In genomic region chr19:4855470-4855820, GRCm38 (mm10) we compare ENCODE assay signal across 9 mouse cellular contexts. TPM values are rescaled to one million over a fixed set of nuclear protein-coding genes. Genes with fewer than 3 reads are reported as not detected.
A peak's percentile ranks its signal among the peaks of the same experiment; 100 is the strongest.
DNase-seq lines count a peak whose midpoint lies in the region; ATAC-seq lines count a peak whose summit lies in the region.
"Had no signal": no experiment of that assay in that cellular context is flagged by ENCODE, and none has a peak within 500 bp of the region (broad histone marks: within the 10 kb centered on the region; RNA-seq: fewer than 3 reads in every experiment).

No protein-coding gene starts in this region.

- intact Hi-C loops in left cerebral cortex, postnatal 25 days (cut with DNase I), result no loop called here

- H3K4me2 ChIP-seq in kidney, embryonic 14.5 days (replicated peaks; ENCODE audit: low read depth, low read length), result peak overlapping the region; percentile 82
- H3K4me2 ChIP-seq in hindbrain, embryonic 13.5 days, result peak overlapping the region; percentile 96
- H3K4me2 ChIP-seq in midbrain, embryonic 12.5 days (replicated peaks), result peak overlapping the region; percentile 96

- WGBS in kidney, embryonic 14.5 days, result 3% methylated on average over 14 of the region's 14 CpGs
- 2% methylated on average over 14 of the region's 14 CpGs for WGBS in embryonic facial prominence, embryonic 10.5 days
- WGBS in hindbrain, embryonic 13.5 days, result under 1% methylated on average over 14 of the region's 14 CpGs
- 1% methylated on average over 14 of the region's 14 CpGs for WGBS in midbrain, embryonic 12.5 days

- no peaks in the 10 kb centered on the region for H3K27me3 ChIP-seq in kidney, embryonic 14.5 days (ENCODE audit: control insufficient read depth, insufficient read depth, low read length)
- peaks cover 17% of the 10 kb centered on the region for H3K27me3 ChIP-seq in embryonic facial prominence, embryonic 10.5 days (replicated peaks; ENCODE audit: low read depth, poor library complexity, severe bottlenecking)
- 0 out of 2 replicates have a peak, but pooled peaks cover under 1% of the 10 kb centered on the region for H3K27me3 ChIP-seq in hindbrain, embryonic 13.5 days
- peaks cover 17% of the 10 kb centered on the region for H3K27me3 ChIP-seq in midbrain, embryonic 12.5 days

- H3K4me1 ChIP-seq in kidney, embryonic 14.5 days (ENCODE audit: control insufficient read depth, insufficient read depth, low read length), result peaks cover 3% of the 10 kb centered on the region; the same call in 1 of the 2 replicates
- peaks cover 17% of the 10 kb centered on the region for H3K4me1 ChIP-seq in embryonic facial prominence, embryonic 10.5 days
- H3K4me1 ChIP-seq in hindbrain, embryonic 13.5 days (replicated peaks), result peaks cover 14% of the 10 kb centered on the region
- H3K4me1 ChIP-seq in midbrain, embryonic 12.5 days, result peaks cover 15% of the 10 kb centered on the region

- peak overlapping the region; percentile 51 for H3K4me3 ChIP-seq in kidney, embryonic 14.5 days (ENCODE audit: low read length)
- H3K4me3 ChIP-seq in embryonic facial prominence, embryonic 10.5 days, result peak overlapping the region; percentile 71
- H3K4me3 ChIP-seq in hindbrain, embryonic 13.5 days, result peak overlapping the region; percentile 61
- H3K4me3 ChIP-seq in midbrain, embryonic 12.5 days, result peak overlapping the region; percentile 65

- no peaks in the 10 kb centered on the region for H3K9me3 ChIP-seq in kidney, embryonic 14.5 days (ENCODE audit: control insufficient read depth, low read length)
- H3K9me3 ChIP-seq in embryonic facial prominence, embryonic 10.5 days, result no peaks in the 10 kb centered on the region
- H3K9me3 ChIP-seq in hindbrain, embryonic 13.5 days, result no peaks in the 10 kb centered on the region
- no peaks in the 10 kb centered on the region for H3K9me3 ChIP-seq in midbrain, embryonic 12.5 days

- H3K9ac ChIP-seq in kidney, embryonic 14.5 days (ENCODE audit: low read depth, low read length), result peak overlapping the region; percentile 71
- peak overlapping the region; percentile 87 for H3K9ac ChIP-seq in hindbrain, embryonic 13.5 days
- peak overlapping the region; percentile 71 for H3K9ac ChIP-seq in midbrain, embryonic 12.5 days (replicated peaks)

- H3K27ac ChIP-seq in kidney, embryonic 14.5 days (ENCODE audit: low read depth, low read length), result no peak overlapping the region
- peak overlapping the region; percentile 58 for H3K27ac ChIP-seq in embryonic facial prominence, embryonic 10.5 days (replicated peaks)
- peak overlapping the region; percentile 65 for H3K27ac ChIP-seq in hindbrain, embryonic 13.5 days
- H3K27ac ChIP-seq in midbrain, embryonic 12.5 days (replicated peaks), result peak overlapping the region; percentile 75

- ATAC-seq in kidney, embryonic 14.5 days (ENCODE audit: low FRiP score, low TSS enrichment), result peak; percentile 71
- peak; percentile 73; the same call in 1 of the 2 replicates for ATAC-seq in hindbrain, embryonic 13.5 days (ENCODE audit: low FRiP score)
- ATAC-seq in midbrain, embryonic 12.5 days (ENCODE audit: low FRiP score, low read depth), result no peak; the same call in none of the 2 replicates

- no peaks in the 10 kb centered on the region for H3K36me3 ChIP-seq in kidney, embryonic 14.5 days (ENCODE audit: control insufficient read depth, insufficient read depth, low read length)
- peaks cover 7% of the 10 kb centered on the region for H3K36me3 ChIP-seq in embryonic facial prominence, embryonic 10.5 days (replicated peaks)
- H3K36me3 ChIP-seq in hindbrain, embryonic 13.5 days, result peaks cover 23% of the 10 kb centered on the region
- 0 out of 2 replicates have a peak, but pooled peaks cover 3% of the 10 kb centered on the region for H3K36me3 ChIP-seq in midbrain, embryonic 12.5 days

- no peak for DNase-seq in kidney, postnatal 36 days
- no peak for DNase-seq in embryonic facial prominence, embryonic 10.5 days (ENCODE audit: low spot score)
- no peak for DNase-seq in ovary, adult 18-20 months (ENCODE audit: low spot score)
- no peak for DNase-seq in layer of hippocampus, postnatal 14 days (ENCODE audit: low spot score in 2 of 2)
- DNase-seq in left cerebral cortex, postnatal 25 days (ENCODE audit: low spot score in 2 of 2), result no peak

RNA-seq across cellular contexts. Expression of gene Ctsf, which starts 0.5 kb away (rescaled TPM):
- polyA plus RNA-seq in kidney, embryonic 14.5 days (2014; fragmentation: Nextera tagmentation; extraction: Ambion mirVana), result 36.2 and 43.6 TPM in 2 replicates
- polyA plus RNA-seq in embryonic facial prominence, embryonic 10.5 days (2016; fragmentation: Nextera tagmentation; extraction: Ambion mirVana), result 26.9 and 28.0 TPM in 2 replicates
- 67.3 and 69.7 TPM in 2 replicates for polyA plus RNA-seq in hindbrain, embryonic 13.5 days (2015; fragmentation: Nextera tagmentation; extraction: Ambion mirVana)
- 51.7 and 52.0 TPM in 2 replicates for polyA plus RNA-seq in midbrain, embryonic 12.5 days (2016; fragmentation: Nextera tagmentation; extraction: Ambion mirVana)
- total RNA-seq in layer of hippocampus, postnatal 14 days (2021), result 100 to 1,000 TPM; 103 to 125 TPM
- 100 to 1,000 TPM; 106 to 113 TPM for total RNA-seq in left cerebral cortex, postnatal 25 days (2021)

RNA-seq across cellular contexts. Expression of gene Ccdc87, which starts 16.3 kb away (rescaled TPM):
- polyA plus RNA-seq in kidney, embryonic 14.5 days (2014; fragmentation: Nextera tagmentation; extraction: Ambion mirVana), result not detected in 2 replicates
- polyA plus RNA-seq in embryonic facial prominence, embryonic 10.5 days (2016; fragmentation: Nextera tagmentation; extraction: Ambion mirVana), result 0.06 and 0.11 TPM in 2 replicates
- 0.43 and 0.49 TPM in 2 replicates for polyA plus RNA-seq in hindbrain, embryonic 13.5 days (2015; fragmentation: Nextera tagmentation; extraction: Ambion mirVana)
- polyA plus RNA-seq in midbrain, embryonic 12.5 days (2016; fragmentation: Nextera tagmentation; extraction: Ambion mirVana), result 0.15 TPM in 1 of 2 replicates, not detected in the other
- total RNA-seq in layer of hippocampus, postnatal 14 days (2021), result 1 to 10 TPM; 2.0 TPM
- 1 to 10 TPM; 1.8 to 2.4 TPM for total RNA-seq in left cerebral cortex, postnatal 25 days (2021)
- total RNA-seq: common myeloid progenitor, adult 5-6 weeks had no signal

RNA-seq across cellular contexts. Expression of gene Ccs, which starts 16.3 kb away (rescaled TPM):
- polyA plus RNA-seq in kidney, embryonic 14.5 days (2014; fragmentation: Nextera tagmentation; extraction: Ambion mirVana), result 53.5 and 57.4 TPM in 2 replicates
- 52.1 and 52.8 TPM in 2 replicates for polyA plus RNA-seq in embryonic facial prominence, embryonic 10.5 days (2016; fragmentation: Nextera tagmentation; extraction: Ambion mirVana)
- polyA plus RNA-seq in hindbrain, embryonic 13.5 days (2015; fragmentation: Nextera tagmentation; extraction: Ambion mirVana), result 44.9 and 47.4 TPM in 2 replicates
- 34.1 and 38.1 TPM in 2 replicates for polyA plus RNA-seq in midbrain, embryonic 12.5 days (2016; fragmentation: Nextera tagmentation; extraction: Ambion mirVana)
- total RNA-seq in layer of hippocampus, postnatal 14 days (2021), result 10 to 100 TPM; 42.6 to 43.6 TPM
- total RNA-seq in left cerebral cortex, postnatal 25 days (2021), result 10 to 100 TPM; 32.0 to 32.8 TPM

RNA-seq across cellular contexts. Expression of gene Actn3, which starts 22.3 kb away (rescaled TPM):
- 12.8 and 13.8 TPM in 2 replicates for polyA plus RNA-seq in kidney, embryonic 14.5 days (2014; fragmentation: Nextera tagmentation; extraction: Ambion mirVana)
- polyA plus RNA-seq in embryonic facial prominence, embryonic 10.5 days (2016; fragmentation: Nextera tagmentation; extraction: Ambion mirVana), result 5.0 and 6.7 TPM in 2 replicates
- polyA plus RNA-seq in hindbrain, embryonic 13.5 days (2015; fragmentation: Nextera tagmentation; extraction: Ambion mirVana), result 1.8 and 2.1 TPM in 2 replicates
- polyA plus RNA-seq in midbrain, embryonic 12.5 days (2016; fragmentation: Nextera tagmentation; extraction: Ambion mirVana), result 1.2 and 1.6 TPM in 2 replicates
- total RNA-seq in layer of hippocampus, postnatal 14 days (2021), result 1 to 10 TPM; 1.1 to 1.7 TPM
- 1 to 10 TPM; 1.1 to 1.9 TPM for total RNA-seq in left cerebral cortex, postnatal 25 days (2021)

RNA-seq across cellular contexts. Expression of gene Zdhhc24, which starts 23.0 kb away (rescaled TPM):
- polyA plus RNA-seq in kidney, embryonic 14.5 days (2014; fragmentation: Nextera tagmentation; extraction: Ambion mirVana), result 8.3 and 9.4 TPM in 2 replicates
- 10.3 and 13.3 TPM in 2 replicates for polyA plus RNA-seq in embryonic facial prominence, embryonic 10.5 days (2016; fragmentation: Nextera tagmentation; extraction: Ambion mirVana)
- 21.8 and 22.0 TPM in 2 replicates for polyA plus RNA-seq in hindbrain, embryonic 13.5 days (2015; fragmentation: Nextera tagmentation; extraction: Ambion mirVana)
- polyA plus RNA-seq in midbrain, embryonic 12.5 days (2016; fragmentation: Nextera tagmentation; extraction: Ambion mirVana), result 21.6 and 21.8 TPM in 2 replicates
- 10 to 100 TPM; 25.9 to 26.8 TPM for total RNA-seq in layer of hippocampus, postnatal 14 days (2021)
- 10 to 100 TPM; 25.0 to 25.9 TPM for total RNA-seq in left cerebral cortex, postnatal 25 days (2021)
